16 mouse cellular contexts compared by ENCODE assay signal in the genomic region with DNA sequence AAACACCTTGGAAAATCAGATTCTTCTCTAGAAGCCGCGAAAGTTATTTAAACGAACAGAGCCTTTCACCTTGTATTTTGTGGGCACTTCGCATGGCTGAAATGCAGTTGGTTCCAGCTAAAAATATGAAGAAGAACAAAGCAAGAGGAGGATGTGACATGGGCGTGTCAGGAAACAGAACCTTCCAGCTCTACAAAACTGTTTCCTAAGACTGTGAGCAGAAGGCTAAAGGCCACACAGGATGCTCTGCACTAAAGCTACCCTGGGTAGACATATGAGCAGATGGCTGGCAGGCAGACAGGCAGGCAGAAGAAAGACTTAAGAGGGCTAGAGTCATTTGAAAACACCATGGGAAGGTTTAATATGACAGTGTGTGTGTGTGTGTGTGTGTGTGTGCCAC.
DNase-seq lines count a peak whose midpoint lies in the region.
"Had no signal": no experiment of that assay in that cellular context is flagged by ENCODE, and none has a peak within 500 bp of the region (broad histone marks: within the 10 kb centered on the region; RNA-seq: fewer than 3 reads in every experiment).

No protein-coding gene starts in this region.

- no peaks in the 10 kb centered on the region for H3K27me3 ChIP-seq in splenic B cell, adult 2 months (ENCODE audit: control insufficient read depth, insufficient read depth, low read length, poor library complexity, severe bottlenecking)
- H3K27me3 ChIP-seq: CH12.LX; embryonic facial prominence, embryonic 12.5 days had no signal

- peak; percentile 24 for DNase-seq in kidney, postnatal 14 days
- no peak for DNase-seq in kidney, postnatal 4 days
- peak; percentile 8 for DNase-seq in thymus, postnatal 25 days
- no peak for DNase-seq in thymus, postnatal 4 days
- DNase-seq in induced T-regulatory cell, adult 2 months (ENCODE audit: low read depth) = peak; percentile 77
- DNase-seq in splenic B cell, adult 2 months (ENCODE audit: low read depth, low spot score) = peak; percentile 63
- no peak for DNase-seq in layer of hippocampus, adult 9-10 months (ENCODE audit: low spot score)
- no peak for DNase-seq in cerebellum, postnatal 10 days
- DNase-seq: adrenal gland, postnatal 25 days; cerebellum, postnatal 36 days; gastrocnemius, postnatal 25 days; right cerebral cortex, adult 18-20 months had no signal

- H3K36me3 ChIP-seq in splenic B cell, adult 2 months (ENCODE audit: control insufficient read depth, insufficient read depth, low read length, poor library complexity, severe bottlenecking) = no peaks in the 10 kb centered on the region
- H3K36me3 ChIP-seq: embryonic facial prominence, embryonic 12.5 days; heart, embryonic 10.5 days; midbrain, embryonic 10.5 days had no signal

Comparison
In these comparisons a context has a peak if more than half of its experiments do, and no peak if none do; other contexts are left out.
1. DNase-seq: peak in kidney, postnatal 14 days (single experiment), thymus, postnatal 25 days (single experiment), induced T-regulatory cell, adult 2 months (single experiment) and splenic B cell, adult 2 months (single experiment); none in kidney, postnatal 4 days (0 of 2), thymus, postnatal 4 days (single experiment), layer of hippocampus, adult 9-10 months (single experiment) and cerebellum, postnatal 10 days (0 of 2).